Comparison of ENCODE assay signal across 10 mouse cellular contexts in genomic region chr17:10321754-10322153, GRCm38 (mm10). TPM values are rescaled to one million over a fixed set of nuclear protein-coding genes. Genes with fewer than 3 reads are reported as not detected.
DNase-seq lines count a peak whose midpoint lies in the region; ATAC-seq lines count a peak whose summit lies in the region.
"Had no signal": no experiment of that assay in that cellular context is flagged by ENCODE, and none has a peak within 500 bp of the region (broad histone marks: within the 10 kb centered on the region; RNA-seq: fewer than 3 reads in every experiment).

No protein-coding gene starts in this region.

- 70% methylated on average over 4 of the region's 4 CpGs for WGBS in forebrain, embryonic 11.5 days
- WGBS in forebrain, embryonic 16.5 days, result 45% methylated on average over 4 of the region's 4 CpGs
- WGBS in midbrain, embryonic 12.5 days, result 53% methylated on average over 4 of the region's 4 CpGs

- H3K4me2 ChIP-seq in forebrain, embryonic 11.5 days (ENCODE audit: low read depth, low read length, severe bottlenecking), result peak overlapping the region; percentile 34; the same call in 1 of the 2 replicates
- peak overlapping the region; percentile 43 for H3K4me2 ChIP-seq in forebrain, embryonic 16.5 days (ENCODE audit: low read length)
- H3K4me2 ChIP-seq in midbrain, embryonic 12.5 days (replicated peaks), result peak overlapping the region; percentile 49

- DNase-seq in layer of hippocampus, adult 11-12 months (ENCODE audit: low spot score), result peak; percentile 12
- DNase-seq in layer of hippocampus, adult 9-10 months (ENCODE audit: low spot score), result no peak
- no peak for DNase-seq in forebrain, embryonic 11.5 days (ENCODE audit: low spot score)
- DNase-seq in adrenal gland, postnatal 36 days, result no peak
- no peak for DNase-seq in urinary bladder, postnatal 14 days (ENCODE audit: low spot score)
- DNase-seq in spleen, postnatal 10 days (ENCODE audit: low spot score in 2 of 2), result no peak
- DNase-seq: adrenal gland, adult 2 months; gastrocnemius, postnatal 36 days had no signal

- H3K36me3 ChIP-seq in forebrain, embryonic 11.5 days (ENCODE audit: control insufficient read depth, insufficient read depth, low read length), result no peaks in the 10 kb centered on the region
- peaks cover 4% of the 10 kb centered on the region for H3K36me3 ChIP-seq in forebrain, embryonic 16.5 days (ENCODE audit: control insufficient read depth, insufficient read depth)
- 0 out of 2 replicates have a peak, but pooled peaks cover 3% of the 10 kb centered on the region for H3K36me3 ChIP-seq in midbrain, embryonic 12.5 days

- H3K9ac ChIP-seq in forebrain, embryonic 11.5 days (ENCODE audit: low read length), result no peak overlapping the region
- H3K9ac ChIP-seq in forebrain, embryonic 16.5 days (replicated peaks; ENCODE audit: low read depth, low read length), result no peak overlapping the region
- no peak overlapping the region for H3K9ac ChIP-seq in midbrain, embryonic 12.5 days (replicated peaks)

- H3K9me3 ChIP-seq in forebrain, embryonic 11.5 days (ENCODE audit: control insufficient read depth, low read length), result no peaks in the 10 kb centered on the region
- 0 out of 2 replicates have a peak, but pooled peaks cover 4% of the 10 kb centered on the region for H3K9me3 ChIP-seq in forebrain, embryonic 16.5 days (ENCODE audit: control insufficient read depth, low read length)
- no peaks in the 10 kb centered on the region for H3K9me3 ChIP-seq in midbrain, embryonic 12.5 days

- H3K4me3 ChIP-seq in forebrain, embryonic 11.5 days (ENCODE audit: low read depth, low read length), result no peak overlapping the region
- H3K4me3 ChIP-seq in forebrain, embryonic 16.5 days (replicated peaks; ENCODE audit: low read length), result no peak overlapping the region
- H3K4me3 ChIP-seq in midbrain, embryonic 12.5 days, result peak overlapping the region; percentile 34; the same call in 1 of the 2 replicates

- H3K27ac ChIP-seq in forebrain, embryonic 11.5 days (ENCODE audit: low read depth, low read length), result no peak overlapping the region
- H3K27ac ChIP-seq in forebrain, embryonic 16.5 days (ENCODE audit: low read length), result no peak overlapping the region
- no peak overlapping the region for H3K27ac ChIP-seq in midbrain, embryonic 12.5 days (replicated peaks)

- no peak for ATAC-seq in forebrain, embryonic 11.5 days (replicated peaks; ENCODE audit: low FRiP score)
- no peak for ATAC-seq in forebrain, embryonic 16.5 days
- no peak for ATAC-seq in midbrain, embryonic 12.5 days (ENCODE audit: low FRiP score, low read depth)

- no peaks in the 10 kb centered on the region for H3K27me3 ChIP-seq in forebrain, embryonic 11.5 days (ENCODE audit: control insufficient read depth, insufficient read depth, low read length)
- no peaks in the 10 kb centered on the region for H3K27me3 ChIP-seq in forebrain, embryonic 16.5 days (replicated peaks; ENCODE audit: control insufficient read depth, insufficient read depth, low read length)
- H3K27me3 ChIP-seq in midbrain, embryonic 12.5 days, result no peaks in the 10 kb centered on the region

- H3K4me1 ChIP-seq in forebrain, embryonic 11.5 days (replicated peaks; ENCODE audit: control insufficient read depth, insufficient read depth, low read length), result peaks cover 3% of the 10 kb centered on the region; the same call in 1 of the 2 replicates
- peaks cover 11% of the 10 kb centered on the region for H3K4me1 ChIP-seq in forebrain, embryonic 16.5 days (replicated peaks; ENCODE audit: control insufficient read depth, insufficient read depth, low read length)
- H3K4me1 ChIP-seq in midbrain, embryonic 12.5 days, result peaks cover 20% of the 10 kb centered on the region

RNA-seq across cellular contexts. Expression of gene Qk, which starts 2.1 kb away (rescaled TPM):
- polyA plus RNA-seq in forebrain, embryonic 11.5 days (2014; fragmentation: Nextera tagmentation; extraction: Ambion mirVana), result 64.6 and 66.1 TPM in 2 replicates
- 37.6 and 43.6 TPM in 2 replicates for polyA plus RNA-seq in forebrain, embryonic 16.5 days (2015; fragmentation: Nextera tagmentation; extraction: Ambion mirVana)
- polyA plus RNA-seq in midbrain, embryonic 12.5 days (2016; fragmentation: Nextera tagmentation; extraction: Ambion mirVana), result 44.7 and 45.9 TPM in 2 replicates
- total RNA-seq in adrenal gland, postnatal 36 days (2021), result 100 to 1,000 TPM; 181 to 254 TPM
